Mouse (Mus musculus) midbrain, embryonic 16.5 days (tissue): ENCODE data around the gene 4931414P19Rik. TPM values are rescaled to one million over a fixed set of nuclear protein-coding genes. Genes with fewer than 3 reads are reported as not detected.
A peak's percentile ranks its signal among the peaks of the same experiment; 100 is the strongest.

Experiments used
- ATAC-seq: fragments of 200-750 bp; cut with Nextera tagmentation; 2 replicates; pipeline ENCODE4 v1.8.0; 2017; ENCODE audit warnings: moderate TSS enrichment
- H3K27ac ChIP-seq: fragments of 300-500 bp; sonication (generic); 2 replicates; pipeline ENCODE4 v1.5.1; 2014; ENCODE audit warnings: mild to moderate bottlenecking, low read length, mixed read lengths
- H3K27me3 ChIP-seq: fragments of 300-500 bp; sonication (generic); 2 replicates; pipeline ENCODE4 v1.6.1; 2014; ENCODE audit warnings: low read depth, low read length, mixed read lengths; ENCODE audit not compliant: control insufficient read depth, insufficient read depth
- H3K36me3 ChIP-seq: fragments of 300-500 bp; sonication (generic); 2 replicates; pipeline ENCODE4 v1.6.1; 2014; ENCODE audit warnings: mild to moderate bottlenecking, low read length, moderate library complexity, mixed read lengths; ENCODE audit not compliant: control insufficient read depth, insufficient read depth
- H3K4me1 ChIP-seq: fragments of 300-500 bp; sonication (generic); 2 replicates; pipeline ENCODE4 v1.6.1; 2014; ENCODE audit warnings: mild to moderate bottlenecking, low read length, mixed read lengths; ENCODE audit not compliant: control insufficient read depth, insufficient read depth
- H3K4me2 ChIP-seq: fragments of 300-500 bp; sonication (generic); 2 replicates; pipeline ENCODE4 v1.6.1; 2014; ENCODE audit warnings: mild to moderate bottlenecking, low read length, mixed read lengths
- H3K4me3 ChIP-seq: fragments of 300-500 bp; sonication (generic); 2 replicates; pipeline ENCODE4 v1.5.1; 2014; ENCODE audit warnings: low read depth, mild to moderate bottlenecking, low read length, moderate library complexity, mixed read lengths
- H3K9ac ChIP-seq: fragments of 300-500 bp; sonication (generic); 2 replicates; pipeline ENCODE4 v1.6.1; 2014; ENCODE audit warnings: low read depth, low read length, mixed read lengths
- H3K9me3 ChIP-seq: fragments of 300-500 bp; sonication (generic); replicated peaks from 2 replicates; pipeline ENCODE4 v1.6.1; 2014; ENCODE audit warnings: mild to moderate bottlenecking, low read length, mixed read lengths; ENCODE audit not compliant: control insufficient read depth, poor library complexity, severe bottlenecking
- WGBS: fragments of 180-500 bp; shearing (Covaris S2); extraction: QIAGEN DNeasy Blood & Tissue Kit; methylation state at CpG from one replicate; pipeline ENCODE4 v1.1.7; 2014; 5-methylcytosine and 5-hydroxymethylcytosine counted together
- polyA plus RNA-seq: library from polyadenylated mRNA; unstranded; fragments of >200 nt; fragmentation: Nextera tagmentation; extraction: Ambion mirVana; gene quantifications from 2 replicates; pipeline ENCODE4 v1.2.1, GENCODE M21; 2015

Gene 4931414P19Rik
- polyA plus RNA-seq, 1 experiment from 2014 or later: 5.2 TPM

- H3K27me3 ChIP-seq: no peaks in the 10 kb centered on the region
- no peak overlapping the region for H3K27ac ChIP-seq
- H3K4me2 ChIP-seq: no peak overlapping the region
- H3K4me1 ChIP-seq: peaks cover 4% of the 10 kb centered on the region; the same call in 1 of the 2 replicates
- no peak overlapping the region for H3K4me3 ChIP-seq
- no peaks in the 10 kb centered on the region for H3K9me3 ChIP-seq
- 0 out of 2 replicates have a peak, but pooled peaks cover 2% of the 10 kb centered on the region for H3K36me3 ChIP-seq
- WGBS: 91% methylated on average over 9 of the region's 9 CpGs
- H3K9ac ChIP-seq: no peak overlapping the region
- ATAC-seq: no peak
These were observed 23.3 kb downstream of the 4931414P19Rik start for GRCm38 (mm10) chr14:54582536-54582935.

DNA sequence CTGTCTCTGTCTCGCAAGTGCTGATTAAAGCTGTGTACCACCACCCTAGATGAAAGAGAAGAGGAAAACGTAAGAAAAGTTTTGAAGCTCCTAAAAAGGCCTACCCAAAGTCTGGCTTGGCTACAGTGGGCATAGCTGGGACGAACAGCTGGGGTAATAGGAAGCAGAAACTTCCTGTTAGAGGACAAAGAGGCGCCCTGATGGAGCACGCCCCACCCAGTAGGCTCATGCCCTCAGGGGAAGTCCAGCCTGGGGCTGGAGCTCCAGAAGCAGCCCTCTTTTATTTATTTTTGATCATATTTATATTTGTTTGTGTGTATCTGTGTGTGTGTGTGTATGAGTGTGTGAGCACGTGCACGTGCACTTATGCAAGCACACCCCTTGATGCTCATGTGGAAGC, 26.2 kb downstream of the 4931414P19Rik start:
- no peak for ATAC-seq
- H3K4me3 ChIP-seq: no peak overlapping the region
- peaks cover 9% of the 10 kb centered on the region for H3K27me3 ChIP-seq
- 86% methylated on average over 7 of the region's 7 CpGs for WGBS
- no peak overlapping the region for H3K27ac ChIP-seq
- H3K36me3 ChIP-seq: 0 out of 2 replicates have a peak, but pooled peaks cover 2% of the 10 kb centered on the region
- H3K4me1 ChIP-seq: peaks cover 14% of the 10 kb centered on the region
- H3K9me3 ChIP-seq: no peaks in the 10 kb centered on the region
- no peak overlapping the region for H3K9ac ChIP-seq
- H3K4me2 ChIP-seq: no peak overlapping the region

DNA sequence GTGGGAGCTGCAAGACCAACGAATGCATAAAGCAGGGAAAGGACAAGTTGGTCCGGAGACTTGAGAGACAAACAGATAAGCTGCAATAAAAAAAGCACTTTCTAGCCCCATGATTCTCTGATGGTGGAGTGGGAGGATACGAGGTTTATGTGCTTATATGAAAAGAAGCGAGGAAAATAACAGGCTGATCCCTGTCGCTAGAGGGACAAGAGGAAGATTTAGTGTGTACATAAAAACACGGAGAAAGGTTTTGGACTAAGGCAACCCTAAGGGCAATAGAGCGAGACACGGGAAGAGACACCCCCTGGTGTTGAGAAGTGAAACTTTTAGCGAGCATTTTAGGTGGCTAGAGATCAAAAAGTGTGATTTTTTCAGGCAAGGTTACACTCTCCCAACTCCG, 27.7 kb downstream of the 4931414P19Rik start:
- Histone ChIP-seq H3K27me3 (peaks cover 15% of the 10 kb centered on the region), H3K36me3 (no peaks in the 10 kb centered on the region), H3K27ac (peak overlapping the region; percentile 14), H3K9me3 (no peaks in the 10 kb centered on the region), H3K9ac (peak overlapping the region; percentile 50; the same call in 1 of the 2 replicates), H3K4me1 (peaks cover 14% of the 10 kb centered on the region), H3K4me2 (peak overlapping the region; percentile 74), H3K4me3 (peak overlapping the region; percentile 49)
- WGBS: 1% methylated on average over 10 of the region's 10 CpGs
- ATAC-seq: 0 out of 2 replicates have a peak, but pooled peaks have one; percentile 8

GRCm38 (mm10) chr14:54577089-54577982, 28.5 kb downstream of the 4931414P19Rik start, which contains the start of gene Ajuba:
Gene Ajuba (minus strand): TSS chr14:54577558.
- Histone ChIP-seq H3K27me3 (peaks cover 15% of the 10 kb centered on the region), H3K4me3 (peak within 1 kb of the TSS; percentile 49), H3K9me3 (no peaks in the 10 kb centered on the region), H3K4me2 (peak within 1 kb of the TSS; percentile 74), H3K4me1 (peaks cover 20% of the 10 kb centered on the region), H3K36me3 (no peaks in the 10 kb centered on the region), H3K9ac (peak within 1 kb of the TSS; percentile 60), H3K27ac (peak within 1 kb of the TSS; percentile 15)
- WGBS: under 1% methylated on average over 65 of the region's 66 CpGs
- peak; percentile 63 for ATAC-seq

DNA sequence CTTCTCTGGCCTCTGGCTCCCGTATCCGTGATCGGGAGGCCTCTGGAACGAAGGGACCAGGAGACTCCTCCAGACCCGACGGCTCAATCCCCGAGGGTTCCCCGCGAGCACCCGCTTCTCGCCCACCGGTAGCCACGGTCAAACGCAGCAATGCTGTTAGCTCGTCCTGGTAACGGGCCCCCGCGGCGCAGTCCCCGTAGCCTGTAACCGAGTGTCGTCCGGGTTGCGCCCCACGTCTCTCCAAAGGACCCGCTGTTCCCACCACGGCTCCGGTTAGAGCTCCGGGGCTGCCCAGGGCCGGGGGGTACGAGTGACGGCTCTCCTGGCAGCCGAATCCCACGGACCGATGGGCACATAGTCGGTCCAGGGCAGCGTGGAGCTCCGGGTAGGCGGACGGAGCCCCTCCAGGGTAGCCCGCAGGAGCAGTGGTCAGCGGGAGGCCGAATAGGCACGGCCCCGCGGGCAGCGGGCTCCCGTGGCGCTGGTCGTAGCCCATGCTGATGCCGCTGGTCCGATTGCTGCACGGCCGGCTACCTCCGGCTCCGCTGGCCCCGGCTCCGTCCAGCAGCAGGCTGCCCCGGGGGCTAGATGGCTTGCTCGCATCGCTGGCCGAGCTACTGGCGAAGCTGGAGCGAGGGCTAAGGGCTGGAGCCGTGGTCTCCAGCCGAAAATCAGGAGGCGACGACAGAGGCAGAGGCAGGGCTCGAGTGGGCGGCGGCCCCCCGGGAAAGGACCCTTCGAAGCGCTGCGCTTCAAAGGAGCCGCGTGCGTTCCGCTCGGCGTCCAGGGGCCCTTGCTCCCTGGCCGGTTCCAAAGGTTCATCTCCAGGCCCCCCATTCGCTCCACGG, 29.3 kb downstream of the 4931414P19Rik start:
- H3K9me3 ChIP-seq: no peaks in the 10 kb centered on the region
- peaks cover 15% of the 10 kb centered on the region for H3K27me3 ChIP-seq
- peak overlapping the region; percentile 74 for H3K4me2 ChIP-seq
- peak overlapping the region; percentile 60 for H3K9ac ChIP-seq
- peaks cover 22% of the 10 kb centered on the region for H3K4me1 ChIP-seq
- H3K4me3 ChIP-seq: peak overlapping the region; percentile 49
- no peak overlapping the region for H3K27ac ChIP-seq
- H3K36me3 ChIP-seq: no peaks in the 10 kb centered on the region
- under 1% methylated on average over 78 of the region's 84 CpGs for WGBS
- ATAC-seq: 0 out of 2 replicates have a peak, but pooled peaks have one; percentile 5

DNA sequence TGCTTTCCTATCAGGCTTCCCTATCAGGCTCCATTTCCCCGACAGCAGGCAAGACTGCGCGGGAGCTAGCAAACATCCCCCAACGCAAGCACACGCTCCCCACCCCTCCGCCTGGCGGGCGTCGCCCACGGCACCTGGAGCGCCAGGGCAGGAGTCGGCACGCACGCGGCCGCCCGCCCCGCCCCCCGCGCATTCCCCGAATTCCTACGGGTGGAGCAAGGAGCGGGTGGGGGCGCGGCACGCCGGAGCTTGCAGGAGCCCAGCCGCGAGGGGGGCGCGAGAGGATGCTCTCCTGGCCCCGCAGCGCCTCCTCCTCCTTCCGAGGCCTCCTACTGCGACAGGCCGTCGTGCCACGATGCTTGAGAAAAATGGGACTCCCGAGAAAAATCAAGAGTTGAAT, 30.2 kb downstream of the 4931414P19Rik start:
- WGBS: under 1% methylated on average over 35 of the region's 39 CpGs
- H3K4me1 ChIP-seq: peaks cover 22% of the 10 kb centered on the region

DNA sequence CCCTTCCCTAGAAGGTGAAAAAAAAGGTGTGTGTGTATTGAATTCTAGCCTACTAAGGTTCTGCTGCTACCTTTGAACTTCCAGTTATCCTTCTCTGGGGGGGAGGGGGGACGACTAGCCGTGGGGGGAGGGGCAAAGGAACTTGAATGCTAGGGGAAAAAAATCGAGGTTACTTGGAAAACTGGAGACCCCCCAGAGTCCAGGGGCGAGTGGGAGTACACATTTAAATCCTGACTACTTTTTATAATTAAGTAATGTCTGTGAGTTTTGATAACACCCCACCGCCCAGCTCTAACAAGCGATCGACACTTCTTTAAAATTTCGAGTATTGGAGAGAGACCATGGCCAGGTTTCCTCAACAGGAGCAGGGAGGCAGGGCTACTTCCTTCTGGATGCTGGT, 30.8 kb downstream of the 4931414P19Rik start:
- peaks cover 22% of the 10 kb centered on the region for H3K4me1 ChIP-seq
- H3K9ac ChIP-seq: no peak overlapping the region
- 3% methylated on average over 8 of the region's 8 CpGs for WGBS

More for the DNA sequence above, 30.2 kb downstream of the 4931414P19Rik start:
- no peak for ATAC-seq
- H3K27ac ChIP-seq: no peak overlapping the region
- H3K9ac ChIP-seq: peak overlapping the region; percentile 7; the same call in 1 of the 2 replicates
- H3K36me3 ChIP-seq: no peaks in the 10 kb centered on the region
- peak overlapping the region; percentile 74 for H3K4me2 ChIP-seq
- H3K27me3 ChIP-seq: peaks cover 15% of the 10 kb centered on the region
- peak overlapping the region; percentile 49 for H3K4me3 ChIP-seq
- no peaks in the 10 kb centered on the region for H3K9me3 ChIP-seq

GRCm38 (mm10) chr14:54574253-54574652, 31.5 kb downstream of the 4931414P19Rik start:
- no peak for ATAC-seq
- H3K27me3 ChIP-seq: peaks cover 15% of the 10 kb centered on the region
- peak overlapping the region; percentile 38; the same call in 1 of the 2 replicates for H3K9ac ChIP-seq
- no peaks in the 10 kb centered on the region for H3K36me3 ChIP-seq
- peak overlapping the region; percentile 74; the same call in 1 of the 2 replicates for H3K4me2 ChIP-seq
- no peak overlapping the region for H3K27ac ChIP-seq
- H3K9me3 ChIP-seq: no peaks in the 10 kb centered on the region
- peak overlapping the region; percentile 12; the same call in 1 of the 2 replicates for H3K4me3 ChIP-seq
- WGBS: 6% methylated on average over 4 of the region's 4 CpGs
- H3K4me1 ChIP-seq: peaks cover 22% of the 10 kb centered on the region

More for the DNA sequence above, 30.8 kb downstream of the 4931414P19Rik start:
- Histone ChIP-seq H3K4me3 (peak overlapping the region; percentile 49), H3K27ac (no peak overlapping the region), H3K36me3 (no peaks in the 10 kb centered on the region), H3K27me3 (peaks cover 15% of the 10 kb centered on the region), H3K9me3 (no peaks in the 10 kb centered on the region), H3K4me2 (peak overlapping the region; percentile 74)
- ATAC-seq: no peak
